ENCODE assay signal across 8 mouse cellular contexts in genomic region chr12:69446085-69446467, GRCm38 (mm10).
DNase-seq lines count a peak whose midpoint lies in the region; ATAC-seq lines count a peak whose summit lies in the region.

No protein-coding gene starts in this region.

- no peaks in the 10 kb centered on the region for H3K36me3 ChIP-seq in forebrain, embryonic 11.5 days (ENCODE audit: control insufficient read depth, insufficient read depth, low read length)
- H3K36me3 ChIP-seq in limb, embryonic 13.5 days = no peaks in the 10 kb centered on the region

- 13% methylated on average over 10 of the region's 10 CpGs for WGBS in forebrain, embryonic 11.5 days
- 4% methylated on average over 10 of the region's 10 CpGs for WGBS in limb, embryonic 13.5 days

- no peak for DNase-seq in frontal cortex, postnatal 36 days (ENCODE audit: low spot score in 2 of 2)
- peak; percentile 25 to 36 for DNase-seq in B cell, adult 2 months
- no peak for DNase-seq in forebrain, embryonic 11.5 days (ENCODE audit: low spot score)
- no peak for DNase-seq in spleen, postnatal 14 days (ENCODE audit: low spot score in 2 of 2)
- DNase-seq in adrenal gland, adult 2 months = no peak
- DNase-seq in testis, postnatal 10 days (ENCODE audit: low spot score) = no peak

- no peaks in the 10 kb centered on the region for H3K27me3 ChIP-seq in forebrain, embryonic 11.5 days (ENCODE audit: control insufficient read depth, insufficient read depth, low read length)
- H3K27me3 ChIP-seq in limb, embryonic 13.5 days = no peaks in the 10 kb centered on the region

- peak; percentile 73; the same call in 1 of the 2 replicates for ATAC-seq in frontal cortex, adult (ENCODE audit: low TSS enrichment)
- peak; percentile 63 for ATAC-seq in forebrain, embryonic 11.5 days (replicated peaks; ENCODE audit: low FRiP score)
- peak; percentile 25; the same call in 1 of the 2 replicates for ATAC-seq in limb, embryonic 13.5 days (ENCODE audit: low FRiP score, low read depth)

- H3K4me3 ChIP-seq in forebrain, embryonic 11.5 days (ENCODE audit: low read depth, low read length) = no peak overlapping the region
- H3K4me3 ChIP-seq in limb, embryonic 13.5 days = peak overlapping the region; percentile 19

- H3K4me1 ChIP-seq in forebrain, embryonic 11.5 days (replicated peaks; ENCODE audit: control insufficient read depth, insufficient read depth, low read length) = peaks cover 7% of the 10 kb centered on the region; the same call in 1 of the 2 replicates
- peaks cover 48% of the 10 kb centered on the region for H3K4me1 ChIP-seq in limb, embryonic 13.5 days

- H3K9ac ChIP-seq in forebrain, embryonic 11.5 days (ENCODE audit: low read length) = peak overlapping the region; percentile 33
- peak overlapping the region; percentile 35; the same call in 1 of the 2 replicates for H3K9ac ChIP-seq in limb, embryonic 13.5 days

- H3K4me2 ChIP-seq in forebrain, embryonic 11.5 days (ENCODE audit: low read depth, low read length, severe bottlenecking) = peak overlapping the region; percentile 39
- H3K4me2 ChIP-seq in limb, embryonic 13.5 days (replicated peaks) = peak overlapping the region; percentile 53

- no peaks in the 10 kb centered on the region for H3K9me3 ChIP-seq in forebrain, embryonic 11.5 days (ENCODE audit: control insufficient read depth, low read length)
- no peaks in the 10 kb centered on the region for H3K9me3 ChIP-seq in limb, embryonic 13.5 days

- peak overlapping the region; percentile 31 for H3K27ac ChIP-seq in forebrain, embryonic 11.5 days (ENCODE audit: low read depth, low read length)
- H3K27ac ChIP-seq in limb, embryonic 13.5 days = peak overlapping the region; percentile 76

Comparison
In these comparisons a context has a peak if more than half of its experiments do, and no peak if none do; other contexts are left out.
1. DNase-seq: peak in B cell, adult 2 months (2 of 2); none in frontal cortex, postnatal 36 days (0 of 2), forebrain, embryonic 11.5 days (single experiment), spleen, postnatal 14 days (0 of 2), adrenal gland, adult 2 months (single experiment) and testis, postnatal 10 days (single experiment).
2. Peak in every context shown above with its lines, with median percentiles within 50 percentile points of each other: ATAC-seq.